Mouse (Mus musculus) heart, adult 2 months (tissue): ENCODE results near the gene Ctdspl.

ENCODE experiments used
- CTCF ChIP-seq: fragments of 200-600 bp; IDR thresholded peaks from 2 replicates; pipeline ENCODE4 v1.8.1; 2022; ENCODE audit warnings: antibody characterized with exemption, mild to moderate bottlenecking, moderate library complexity
- POLR2A ChIP-seq: fragments of 200-500 bp; IDR thresholded peaks from 2 replicates; pipeline ENCODE4 v1.6.1; 2011; ENCODE audit warnings: mild to moderate bottlenecking, low read depth, low read length, control low read depth; ENCODE audit not compliant: insufficient read depth

- TF ChIP-seq CTCF (no peak), POLR2A (no peak)
These were observed 54.2 kb downstream of the Ctdspl start for GRCm38 (mm10) chr9:118980411-118980823.
